Mouse (Mus musculus) macrophage (primary cell): ENCODE results near the gene Usp17ld. TPM values are rescaled to one million over a fixed set of nuclear protein-coding genes. Genes with fewer than 3 reads are reported as not detected.
"Not testable (repeated sequence)": the region's sequence is repeated elsewhere in the genome, so short reads cannot be mapped to it uniquely, and the experiment has no call there.

Source experiments
- H3K27ac ChIP-seq: fragments of 350-480 bp; formaldehyde crosslinking; 2 replicates; pipeline ENCODE4 v1.9.0; 2021
- H3K36me3 ChIP-seq: fragments of 350-480 bp; formaldehyde crosslinking; 2 replicates; pipeline ENCODE4 v1.9.0; 2021; ENCODE audit errors: inconsistent target
- H3K4me3 ChIP-seq: fragments of 350-480 bp; formaldehyde crosslinking; 2 replicates; pipeline ENCODE4 v1.9.0; 2021; ENCODE audit errors: inconsistent target
- H3K79me2 ChIP-seq: fragments of 350-480 bp; formaldehyde crosslinking; 2 replicates; pipeline ENCODE4 v1.9.0; 2021; ENCODE audit errors: inconsistent target
- WGBS: methylation state at CpG from one replicate; pipeline ENCODE4 v1.1.7; 2026; ENCODE audit warnings: inconsistent platforms; ENCODE audit not compliant: missing documents; 5-methylcytosine and 5-hydroxymethylcytosine counted together
- polyA plus RNA-seq: library from polyadenylated mRNA; stranded (reverse); fragments of 250-400 nt; gene quantifications from 3 replicates; pipeline ENCODE4 v1.2.4, GENCODE M21; 2018; ENCODE audit warnings: inconsistent platforms
- total RNA-seq, 78 experiments: library from RNA; depleted of rRNA; stranded (reverse); fragments of 250-400 nt; gene quantifications; 1 replicate in 9 of 78; 2 replicates in 24 of 78; 3 replicates in 43 of 78; 4 replicates in 2 of 78; pipeline ENCODE4 v1.2.4; 2018; ENCODE audit warnings: inconsistent platforms in 56 of 78

The Usp17ld gene
- total RNA-seq (2018; cell fraction: chromatin; rRNA removed), result not detected
- not detected for total RNA-seq (2018; cell fraction: cytosol; rRNA removed)
- total RNA-seq (2018; cell fraction: nucleus; rRNA removed), result not detected
- polyA plus RNA-seq, result not detected in 3 replicates

DNA sequence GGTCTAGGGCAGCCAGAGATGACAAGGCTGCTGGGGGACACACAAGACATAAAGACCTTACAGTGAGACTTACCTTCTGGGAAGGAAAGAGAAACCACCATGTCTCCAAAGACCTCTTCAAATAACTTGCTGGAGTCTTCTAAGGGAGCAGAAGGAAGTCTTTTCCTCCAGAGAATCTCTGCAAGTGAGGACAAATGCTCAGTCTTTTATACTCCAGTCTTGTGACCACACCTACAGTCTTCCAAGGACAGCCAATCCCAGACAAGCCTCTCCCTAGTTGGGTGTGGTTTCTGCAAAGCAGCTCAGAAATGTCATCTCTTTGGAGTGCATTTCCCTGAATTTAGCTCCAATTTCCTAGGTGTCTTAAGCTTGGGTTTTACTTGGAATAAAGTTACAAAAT, at the start of gene Usp17ld:
Usp17ld (minus strand) TSS at position 101 of the 400 bp plus-strand sequence.
- H3K36me3 ChIP-seq, H3K79me2 ChIP-seq, H3K27ac ChIP-seq, H3K4me3 ChIP-seq: not testable (repeated sequence)

DNA sequence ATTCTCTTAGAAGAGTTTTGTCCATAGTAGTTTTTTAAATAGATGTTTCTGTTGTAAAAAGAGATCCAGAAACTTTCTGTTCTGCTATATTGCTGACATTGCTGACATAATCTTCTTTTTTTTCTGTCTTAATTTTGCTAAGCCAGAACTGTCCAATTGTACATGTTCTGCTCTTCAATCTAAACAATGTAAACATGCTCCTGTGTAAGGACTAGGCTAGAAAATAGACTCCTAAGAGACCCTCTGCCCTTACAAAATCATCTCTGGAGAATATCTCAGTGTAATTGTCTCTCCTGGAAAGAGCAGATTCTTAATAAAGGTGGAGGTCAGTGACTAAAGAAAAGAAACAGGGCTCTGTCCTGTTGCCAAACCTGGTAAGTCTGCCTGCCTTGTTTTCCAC, 35.6 kb downstream of the Usp17ld start, which contains the start of gene Olfr594:
Olfr594 (plus strand) TSS at position 301 of the 400 bp plus-strand sequence.
- Histone ChIP-seq H3K4me3 (no peak within 1 kb of the TSS), H3K79me2 (no peaks in the 10 kb centered on the region), H3K27ac (no peak within 1 kb of the TSS), H3K36me3 (no peaks in the 10 kb centered on the region)

DNA sequence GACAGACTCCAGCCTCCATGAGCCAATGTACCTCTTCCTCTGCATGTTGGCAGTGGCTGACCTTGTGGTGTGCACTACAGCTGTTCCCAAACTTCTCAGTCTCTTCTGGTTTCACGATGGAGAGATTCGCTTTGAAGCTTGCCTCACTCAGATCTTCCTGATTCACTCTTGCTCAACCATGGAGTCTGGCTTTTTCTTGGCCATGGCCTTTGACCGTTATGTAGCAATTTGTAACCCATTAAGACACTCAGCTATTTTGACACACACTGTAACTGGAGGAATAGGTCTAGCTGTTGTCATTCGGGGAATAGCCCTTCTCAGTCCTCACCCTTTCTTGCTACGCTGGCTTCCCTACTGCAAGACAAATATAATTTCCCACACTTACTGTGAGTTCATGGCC, 40.3 kb downstream of the Usp17ld start:
- WGBS, result 83% methylated on average over 5 of the region's 5 CpGs
- not testable (repeated sequence) for H3K79me2 ChIP-seq, H3K4me3 ChIP-seq, H3K27ac ChIP-seq, H3K36me3 ChIP-seq

DNA sequence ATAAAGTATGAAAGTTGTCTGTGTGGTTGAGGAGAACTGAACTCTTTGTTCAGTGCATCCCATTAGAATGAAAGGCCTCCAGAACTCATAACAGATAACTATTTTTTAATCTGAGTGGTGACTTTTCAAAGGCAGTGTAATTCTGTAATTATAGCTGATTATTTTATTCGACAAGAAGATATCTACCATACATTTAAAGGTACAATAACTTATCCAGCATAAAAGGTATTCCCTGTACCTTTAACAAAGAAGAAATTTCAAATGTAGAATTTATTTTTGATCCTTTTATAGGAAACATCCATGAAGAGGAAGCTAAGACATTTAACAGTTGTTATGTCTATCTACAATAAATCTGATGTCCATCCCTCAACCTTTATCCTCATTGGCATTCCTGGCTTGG, 40.7 kb downstream of the Usp17ld start, which contains the start of gene Olfr593:
Olfr593 (plus strand) TSS at position 301 of the 400 bp plus-strand sequence.
- no peaks in the 10 kb centered on the region for H3K36me3 ChIP-seq
- no peaks in the 10 kb centered on the region for H3K79me2 ChIP-seq
- whole genome bisulfite sequencing, result 85% methylated on average over 1 of the region's 1 CpGs
- H3K27ac ChIP-seq, result no peak within 1 kb of the TSS
- H3K4me3 ChIP-seq, result no peak within 1 kb of the TSS

Other genes with a start within 250 kb of the Usp17ld start
- not detected in 3 replicates for gene Olfr582, start 214.5 kb downstream of the Usp17ld start, polyA plus RNA-seq
- gene Olfr583, start 201.2 kb downstream of the Usp17ld start, polyA plus RNA-seq, result not detected in 3 replicates
- gene Olfr584, start 170.6 kb downstream of the Usp17ld start, polyA plus RNA-seq, result not detected in 3 replicates
- gene Olfr585, start 154.8 kb downstream of the Usp17ld start, polyA plus RNA-seq, result not detected in 3 replicates
- gene Olfr586, start 126.9 kb downstream of the Usp17ld start, polyA plus RNA-seq, result not detected in 3 replicates
- gene Olfr588-ps1, start 111.6 kb downstream of the Usp17ld start, polyA plus RNA-seq, result not detected in 3 replicates
- gene Olfr589, start 96.1 kb downstream of the Usp17ld start, polyA plus RNA-seq, result not detected in 3 replicates
- gene Olfr591, start 74.2 kb downstream of the Usp17ld start, polyA plus RNA-seq, result not detected in 3 replicates
- gene Olfr592, start 67.7 kb downstream of the Usp17ld start, polyA plus RNA-seq, result not detected in 3 replicates
- not detected in 3 replicates for gene Olfr593, start 40.6 kb downstream of the Usp17ld start, polyA plus RNA-seq
- not detected in 3 replicates for gene Olfr594, start 35.5 kb downstream of the Usp17ld start, polyA plus RNA-seq
- not detected in 3 replicates for gene Olfr596, start 53.1 kb upstream of the Usp17ld start, polyA plus RNA-seq
- not detected in 3 replicates for gene Olfr597, start 63.8 kb upstream of the Usp17ld start, polyA plus RNA-seq
- gene Olfr598, start 71.1 kb upstream of the Usp17ld start, polyA plus RNA-seq, result not detected in 3 replicates
- not detected in 3 replicates for gene Olfr599, start 83.4 kb upstream of the Usp17ld start, polyA plus RNA-seq
- not detected in 3 replicates for gene Olfr600, start 97.2 kb upstream of the Usp17ld start, polyA plus RNA-seq
- gene Olfr601, start 110.2 kb upstream of the Usp17ld start, polyA plus RNA-seq, result not detected in 3 replicates
- not detected in 3 replicates for gene Olfr603, start 133.7 kb upstream of the Usp17ld start, polyA plus RNA-seq
- gene Usp17lc, start 162.6 kb upstream of the Usp17ld start, polyA plus RNA-seq, result not detected in 3 replicates
- not detected in 3 replicates for gene Olfr605, start 192.9 kb upstream of the Usp17ld start, polyA plus RNA-seq
- gene Olfr606, start 196.5 kb upstream of the Usp17ld start, polyA plus RNA-seq, result not detected in 3 replicates
- not detected in 3 replicates for gene Olfr607, start 211.6 kb upstream of the Usp17ld start, polyA plus RNA-seq
- not detected in 3 replicates for gene Olfr608, start 217.4 kb upstream of the Usp17ld start, polyA plus RNA-seq
- not detected in 3 replicates for gene Olfr609, start 245.6 kb upstream of the Usp17ld start, polyA plus RNA-seq